In genomic region chr2:28445082-28445481, GRCm38 (mm10) we compare ENCODE assay signal across 19 mouse cellular contexts. TPM values are rescaled to one million over a fixed set of nuclear protein-coding genes. Genes with fewer than 3 reads are reported as not detected.
"Had no signal": no experiment of that assay in that cellular context is flagged by ENCODE, and none has a peak within 500 bp of the region (broad histone marks: within the 10 kb centered on the region; RNA-seq: fewer than 3 reads in every experiment).

No protein-coding gene starts in this region.

- ATAC-seq: liver, embryonic 12.5 days; midbrain, embryonic 13.5 days; midbrain, embryonic 16.5 days had no signal

- DNase-seq: kidney, postnatal 25 days; layer of hippocampus, adult 9-11 months; liver; lung, adult 18-20 months; lung, postnatal 10 days; lung, postnatal 36 days; thymus, adult 2 months; thymus, postnatal 4 days had no signal

RNA-seq across cellular contexts. Expression of gene Ppp1r26, which starts 1.5 kb away (rescaled TPM):
- polyA plus RNA-seq: myocyte had no signal

RNA-seq across cellular contexts. Expression of gene 1700007K13Rik, which starts 21.1 kb away (rescaled TPM):
- polyA plus RNA-seq: large intestine, adult 2 months; liver, embryonic 12.5 days; liver, embryonic 15.5 days; small intestine, adult 2 months; spleen, adult 2 months; thymus, adult 2 months had no signal

RNA-seq across cellular contexts. Expression of gene Gbgt1, which starts 51.6 kb away (rescaled TPM):
- polyA plus RNA-seq: limb, embryonic 10.5 days; midbrain, embryonic 10.5 days; myocyte; neural tube, embryonic 11.5 days had no signal
